Mouse (Mus musculus) G1E (cell line): ENCODE measurements around the gene 4931428F04Rik. TPM values are rescaled to one million over a fixed set of nuclear protein-coding genes. Genes with fewer than 3 reads are reported as not detected.

ENCODE experiments used
- ATAC-seq: 2 replicates; pipeline ENCODE4 v1.8.0; 2016; ENCODE audit warnings: mild to moderate bottlenecking; ENCODE audit not compliant: insufficient number of reproducible peaks, poor library complexity, low FRiP score, severe bottlenecking; ENCODE audit errors: extremely low read depth
- DNase-seq: peaks from one replicate; pipeline ENCODE4 v3.0.0; 2012; ENCODE audit warnings: low spot score
- H3K27me3 ChIP-seq: 2 replicates; pipeline ENCODE4 v1.6.1; 2012; ENCODE audit warnings: mild to moderate bottlenecking, low read length, inconsistent platforms; ENCODE audit not compliant: insufficient read depth
- H3K36me3 ChIP-seq: replicated peaks from 2 replicates; pipeline ENCODE3; 2012; ENCODE audit warnings: mild to moderate bottlenecking, inconsistent platforms
- H3K4me1 ChIP-seq: 2 replicates; pipeline ENCODE4 v1.6.1; 2012; ENCODE audit warnings: low read depth, low read length, inconsistent platforms, mixed read lengths; ENCODE audit not compliant: insufficient read depth
- H3K4me3 ChIP-seq: 2 replicates; pipeline ENCODE4 v1.5.1; 2012; ENCODE audit warnings: low read depth, mild to moderate bottlenecking, inconsistent platforms, low read length, moderate library complexity, mixed read lengths
- H3K9me3 ChIP-seq: replicated peaks from 2 replicates; pipeline ENCODE4 v1.6.1; 2012; ENCODE audit warnings: inconsistent platforms
- CTCF ChIP-seq: IDR thresholded peaks from 2 replicates; pipeline ENCODE4 v1.5.1; 2012; ENCODE audit warnings: low read depth, low read length, inconsistent platforms, mixed read lengths
- GATA1 ChIP-seq: IDR thresholded peaks from 2 replicates; pipeline ENCODE4 v1.6.1; 2012; ENCODE audit warnings: borderline replicate concordance, low read length, inconsistent platforms, mixed read lengths
- GATA2 ChIP-seq: IDR thresholded peaks from 2 replicates; pipeline ENCODE4 v1.6.1; 2012; ENCODE audit warnings: low read depth, low read length, inconsistent platforms, borderline replicate concordance
- POLR2AphosphoS5 ChIP-seq: IDR thresholded peaks from 2 replicates; pipeline ENCODE4 v1.6.1; 2012; ENCODE audit warnings: low read depth, low read length, inconsistent platforms; ENCODE audit not compliant: insufficient replicate concordance
- TAL1 ChIP-seq: conservative IDR thresholded peaks from 2 replicates; pipeline ENCODE4 v1.6.1; 2012; ENCODE audit warnings: low read depth, low read length, inconsistent platforms, mixed read lengths
- polyA plus RNA-seq: library from polyadenylated mRNA; stranded (reverse); fragments of >175 nt; gene quantifications from 2 replicates; pipeline ENCODE4 v1.2.3, GENCODE M21; 2012
- total RNA-seq, 2 experiments: library from RNA; stranded (forward) in 1 of 2; stranded (reverse) in 1 of 2; fragments of 200-1000 nt in 1 of 2; fragments of >200 nt in 1 of 2; fragmentation: Nextera tagmentation in 1 of 2; gene quantifications; 2 replicates each; pipeline ENCODE4 v1.2.3; 2014 to 2017

Gene 4931428F04Rik
- total and polyA plus RNA-seq, 3 experiments: 2.0 to 9.0 (median 2.6) TPM

DNA sequence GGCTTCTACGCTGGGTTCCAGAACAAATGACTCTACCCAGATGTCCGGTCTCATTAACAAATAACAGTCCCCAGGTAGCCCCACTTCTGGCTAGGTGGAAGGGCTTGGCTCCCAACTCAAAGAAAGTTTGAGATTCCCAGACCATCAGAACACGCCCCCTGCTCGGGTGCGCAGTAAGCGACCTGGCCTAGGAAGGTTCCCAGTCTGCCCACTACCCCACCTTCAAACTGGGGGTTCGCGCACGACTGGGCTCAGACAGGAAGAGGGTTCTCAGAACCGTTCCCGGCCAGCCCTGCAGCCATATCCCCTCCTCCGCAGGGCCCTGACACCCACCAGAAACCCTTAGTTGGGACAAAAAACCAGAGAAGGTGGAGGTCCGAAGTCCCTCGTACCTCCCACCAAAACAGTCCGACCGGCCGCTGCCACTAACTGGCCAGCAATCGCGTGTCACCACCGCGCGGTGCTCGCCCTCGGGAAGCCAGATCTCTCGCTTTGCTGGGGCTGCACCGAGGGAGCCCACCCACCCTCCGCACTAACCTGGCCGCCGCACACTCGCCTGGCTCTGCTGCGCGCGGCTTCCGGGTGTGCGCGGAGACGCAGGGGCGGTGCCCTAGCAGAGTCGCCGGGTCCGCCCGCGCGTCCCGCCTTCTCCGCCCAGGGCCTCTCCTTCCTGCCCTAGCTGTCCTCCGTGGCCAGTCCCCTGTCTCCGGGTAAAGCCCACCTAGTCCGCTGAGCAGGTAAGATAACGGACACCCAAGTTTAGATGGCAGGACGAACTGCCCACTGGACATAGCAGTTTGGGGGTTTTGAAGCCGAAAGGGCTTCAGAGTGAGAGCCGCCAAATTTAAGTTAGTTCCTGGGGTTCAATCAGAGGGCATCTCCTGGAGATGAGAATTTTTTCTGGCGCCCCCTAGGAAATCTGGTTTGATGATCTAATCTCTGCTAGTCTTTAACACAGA is 25.4 kb downstream of the 4931428F04Rik start, which contains the start of the genes Tradd and Fbxl8:
Gene Tradd, minus strand, starts transcription at position 586 of the 959 bp plus-strand sequence.
Gene Fbxl8, plus strand, starts transcription at position 625 of the 959 bp plus-strand sequence.
- ATAC-seq (peak; percentile 69; the same call in 1 of the 2 replicates), DNase-seq (peak; percentile 87)
- TF ChIP-seq TAL1: no peak
- no peak for TF ChIP-seq CTCF
- no peak for TF ChIP-seq GATA2
- no peak for TF ChIP-seq POLR2AphosphoS5
- no peak for TF ChIP-seq GATA1
- Histone ChIP-seq H3K4me3 (peak within 1 kb of the TSS; percentile 93), H3K9me3 (peaks cover 14% of the 10 kb centered on the region), H3K4me1 (peaks cover 76% of the 10 kb centered on the region), H3K27me3 (peaks cover 4% of the 10 kb centered on the region; the same call in 1 of the 2 replicates), H3K36me3 (peaks cover 60% of the 10 kb centered on the region)

DNA sequence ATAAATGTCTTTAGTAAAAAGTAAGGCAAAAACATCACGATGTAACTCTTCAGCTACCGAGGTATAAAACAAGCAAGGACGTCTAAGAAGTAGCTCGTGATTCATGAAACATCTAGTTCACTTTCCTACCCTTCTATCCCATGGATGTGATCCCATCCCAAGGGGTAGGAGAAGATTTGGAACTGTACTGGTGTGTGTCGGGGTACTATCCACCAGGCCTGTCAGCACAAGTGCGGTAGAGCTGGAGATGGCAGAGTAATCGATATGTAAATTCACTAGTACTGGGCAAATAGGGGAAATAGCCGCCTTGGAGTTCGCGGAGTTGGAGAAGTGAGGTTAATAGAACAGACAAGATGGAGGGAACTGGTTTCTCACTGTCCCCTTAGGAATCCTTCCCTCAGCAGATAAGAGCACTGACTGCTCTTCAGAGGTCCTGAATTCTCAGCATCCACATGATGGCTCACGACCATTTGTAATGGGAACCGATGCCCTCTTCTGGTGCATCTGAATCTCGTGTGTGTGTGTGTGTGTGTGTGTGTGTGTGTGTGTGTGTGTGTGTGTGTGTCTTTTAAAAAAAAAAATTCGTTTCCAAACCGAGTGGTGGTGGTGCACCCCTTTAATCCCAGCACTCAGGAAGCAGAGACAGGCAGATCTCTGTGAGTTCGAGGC is 26.3 kb downstream of the 4931428F04Rik start:
- no peak for ATAC-seq
- DNase-seq: no peak
- Histone ChIP-seq H3K9me3 (peaks cover 9% of the 10 kb centered on the region), H3K27me3 (no peaks in the 10 kb centered on the region; the same call in 1 of the 2 replicates), H3K36me3 (peaks cover 60% of the 10 kb centered on the region), H3K4me1 (peaks cover 72% of the 10 kb centered on the region), H3K4me3 (peak overlapping the region; percentile 93)
- no peak for TF ChIP-seq TAL1
- TF ChIP-seq CTCF: no peak
- TF ChIP-seq GATA1: no peak
- no peak for TF ChIP-seq GATA2
- TF ChIP-seq POLR2AphosphoS5: no peak

DNA sequence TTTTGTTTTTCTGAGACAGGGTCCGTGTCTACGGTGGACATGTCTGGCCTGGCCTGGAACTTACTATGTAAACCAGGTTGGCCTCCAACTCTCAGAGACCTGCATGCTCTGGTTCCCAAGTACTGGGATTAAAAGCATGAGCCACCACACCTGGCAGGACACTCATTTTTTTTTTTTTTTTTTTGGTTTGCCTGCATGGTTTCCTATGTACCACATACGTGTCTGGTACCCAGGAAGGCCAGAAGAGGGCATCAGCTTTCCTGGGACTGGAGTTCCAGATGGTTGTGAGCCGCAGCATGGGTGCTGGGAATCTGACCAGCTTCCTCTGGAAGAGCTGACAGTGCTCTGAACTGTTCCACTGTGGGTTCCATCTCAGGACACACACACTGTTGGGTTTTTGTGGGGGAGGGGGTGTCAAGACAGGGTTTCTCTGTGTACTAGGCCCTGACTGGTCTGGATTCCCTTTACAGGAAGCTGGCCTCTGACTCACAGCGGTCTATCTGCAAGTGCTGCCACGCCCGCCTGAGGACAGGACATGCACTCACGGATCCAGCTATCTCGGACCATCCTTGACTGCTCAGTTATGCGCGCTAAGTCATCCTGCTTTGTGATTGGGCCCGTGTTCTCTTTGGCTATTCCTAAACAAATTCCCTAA is 28.2 kb downstream of the 4931428F04Rik start:
- DNase-seq (no peak), ATAC-seq (0 out of 2 replicates have a peak, but pooled peaks have one; percentile 23)
- H3K27me3 ChIP-seq: no peaks in the 10 kb centered on the region
- H3K4me1 ChIP-seq: peaks cover 57% of the 10 kb centered on the region
- H3K4me3 ChIP-seq: peak overlapping the region; percentile 16; the same call in 1 of the 2 replicates
- H3K9me3 ChIP-seq: peaks cover 4% of the 10 kb centered on the region
- TF ChIP-seq GATA1 (no peak), POLR2AphosphoS5 (no peak), CTCF (no peak), GATA2 (no peak), TAL1 (no peak)
- H3K36me3 ChIP-seq: peaks cover 53% of the 10 kb centered on the region

DNA sequence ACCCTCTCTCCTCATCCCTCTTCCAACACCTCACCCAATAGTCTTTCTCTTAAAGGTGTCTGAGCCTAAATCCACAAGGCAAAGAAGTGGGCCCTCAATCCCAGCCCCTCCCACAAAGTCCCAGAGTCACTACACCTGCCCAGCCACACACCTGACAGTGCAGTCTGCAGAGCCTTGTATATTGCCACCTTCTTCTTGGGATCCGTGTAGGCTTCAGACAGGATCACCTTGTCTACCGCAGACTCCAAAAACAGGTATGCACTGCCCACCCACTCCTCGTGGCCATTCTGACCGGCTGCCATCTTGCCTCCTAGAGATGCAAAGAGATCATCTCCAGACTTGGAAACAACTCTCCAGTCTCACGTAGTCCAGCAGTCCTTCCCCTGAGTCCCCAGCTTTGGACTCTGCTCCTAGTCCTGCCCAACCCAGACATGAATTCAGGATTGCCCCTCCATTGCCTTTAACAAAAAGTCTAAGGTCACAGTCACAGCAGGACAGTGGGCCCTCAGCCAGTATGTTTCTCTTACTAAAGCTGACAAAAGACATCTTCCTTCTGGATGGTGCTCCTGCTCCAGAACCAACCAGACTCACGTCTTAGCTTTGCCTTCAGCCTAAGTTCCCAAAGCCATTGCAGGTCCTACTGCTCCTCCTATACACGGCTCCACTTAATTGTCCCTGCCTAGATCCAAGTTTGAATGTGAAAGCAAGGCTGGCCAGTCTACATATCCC is 29.1 kb downstream of the 4931428F04Rik start:
- peaks cover 60% of the 10 kb centered on the region for H3K4me1 ChIP-seq
- TF ChIP-seq GATA1 (no peak), GATA2 (no peak), CTCF (no peak), POLR2AphosphoS5 (no peak), TAL1 (no peak)
- ATAC-seq: no peak
- no peak for DNase-seq
- H3K9me3 ChIP-seq: peaks cover 4% of the 10 kb centered on the region
- peaks cover 50% of the 10 kb centered on the region for H3K36me3 ChIP-seq
- no peak overlapping the region for H3K4me3 ChIP-seq
- no peaks in the 10 kb centered on the region for H3K27me3 ChIP-seq

DNA sequence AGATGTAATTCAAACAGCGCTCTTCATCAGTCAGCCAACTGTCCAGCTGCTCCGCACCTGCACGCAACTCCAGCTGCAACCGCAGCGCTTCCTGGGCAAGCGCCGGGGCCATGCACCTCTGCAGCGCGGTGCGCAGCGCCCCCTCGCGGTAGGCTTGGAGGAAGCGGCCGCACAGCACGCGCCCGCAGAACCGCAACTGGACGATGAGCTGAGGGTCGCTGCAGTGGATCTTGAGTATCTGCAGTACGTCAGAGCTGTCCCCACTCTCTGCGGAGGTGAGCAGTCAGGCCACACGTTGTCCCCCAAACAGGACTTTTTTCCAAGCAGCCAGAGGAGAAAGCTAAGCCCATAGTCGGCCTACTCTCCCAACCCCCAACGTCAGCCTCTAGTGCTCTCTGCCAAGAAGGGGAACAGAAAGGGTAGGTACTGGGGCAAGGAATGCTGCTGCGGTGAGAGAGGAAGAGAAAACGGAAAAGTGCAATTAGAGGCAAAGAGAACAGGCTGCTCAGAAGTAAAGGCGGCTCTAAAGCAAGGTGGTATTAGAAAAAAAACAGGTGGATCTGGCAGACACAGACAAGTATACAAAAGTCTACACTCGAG is 29.8 kb downstream of the 4931428F04Rik start:
- ATAC-seq (no peak), DNase-seq (peak; percentile 32)
- Histone ChIP-seq H3K4me1 (peaks cover 60% of the 10 kb centered on the region), H3K9me3 (peaks cover 4% of the 10 kb centered on the region), H3K27me3 (no peaks in the 10 kb centered on the region), H3K4me3 (peak overlapping the region; percentile 44; the same call in 1 of the 2 replicates), H3K36me3 (peaks cover 50% of the 10 kb centered on the region)
- TF ChIP-seq GATA1: no peak
- no peak for TF ChIP-seq POLR2AphosphoS5
- peak; percentile 83 for TF ChIP-seq CTCF
- no peak for TF ChIP-seq GATA2
- no peak for TF ChIP-seq TAL1
